Mouse (Mus musculus) E14TG2a.4 (cell line): ENCODE measurements around the gene Insl3.
A peak's percentile ranks its signal among the peaks of the same experiment; 100 is the strongest.

ENCODE experiments used
- H3K27me3 ChIP-seq: 2 replicates; pipeline ENCODE4 v1.6.1; 2014; ENCODE audit warnings: low read length, control low read depth; ENCODE audit not compliant: insufficient read depth
- H3K36me3 ChIP-seq: 2 replicates; pipeline ENCODE4 v1.6.1; 2014; ENCODE audit warnings: low read length, control low read depth; ENCODE audit not compliant: insufficient read depth
- H3K4me1 ChIP-seq: replicated peaks from 2 replicates; pipeline ENCODE4 v1.6.1; 2014; ENCODE audit warnings: low read depth, low read length, control low read depth
- H3K4me3 ChIP-seq: replicated peaks from 2 replicates; pipeline ENCODE4 v1.5.1; 2014; ENCODE audit warnings: mild to moderate bottlenecking, low read length
- H3K9me3 ChIP-seq: 2 replicates; pipeline ENCODE4 v1.6.1; 2014; ENCODE audit warnings: low read length, control low read depth
- CTCF ChIP-seq: conservative IDR thresholded peaks from 2 replicates; pipeline ENCODE4 v1.5.1; 2014; ENCODE audit warnings: low read length
- NANOG ChIP-seq: IDR thresholded peaks from 2 replicates; pipeline ENCODE4 v1.6.1; 2014; ENCODE audit warnings: borderline replicate concordance, low read length, mixed read lengths
- POU5F1 ChIP-seq: IDR thresholded peaks from 2 replicates; pipeline ENCODE4 v1.6.1; 2014; ENCODE audit warnings: low read length, borderline replicate concordance

The Insl3 gene

DNA sequence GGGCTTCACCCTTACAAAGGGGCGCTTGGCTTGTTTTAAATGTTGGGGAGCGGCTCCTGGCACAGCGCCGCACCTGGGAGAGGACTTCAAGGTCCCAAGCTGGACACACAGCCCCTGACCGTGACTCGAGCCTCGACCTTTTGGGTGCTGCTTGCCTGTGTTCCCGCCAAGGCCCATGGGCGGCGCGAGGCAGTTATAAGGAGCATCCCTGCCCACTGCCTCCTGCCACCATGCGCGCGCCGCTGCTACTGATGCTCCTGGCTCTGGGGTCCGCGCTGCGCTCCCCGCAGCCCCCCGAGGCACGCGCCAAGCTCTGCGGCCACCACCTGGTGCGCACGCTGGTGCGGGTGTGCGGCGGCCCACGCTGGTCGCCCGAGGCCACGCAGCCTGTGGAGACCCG lies at the start of gene Insl3:
TSS of gene Insl3 (plus strand) at position 187 of the 400 bp plus-strand sequence.
- peaks cover 87% of the 10 kb centered on the region for H3K4me1 ChIP-seq
- peaks cover 37% of the 10 kb centered on the region for H3K36me3 ChIP-seq
- H3K9me3 ChIP-seq, result no peaks in the 10 kb centered on the region
- H3K27me3 ChIP-seq, result peaks cover 74% of the 10 kb centered on the region
- TF ChIP-seq POU5F1 (no peak), NANOG (no peak), CTCF (no peak)
- H3K4me3 ChIP-seq, result peak within 1 kb of the TSS; percentile 70

DNA sequence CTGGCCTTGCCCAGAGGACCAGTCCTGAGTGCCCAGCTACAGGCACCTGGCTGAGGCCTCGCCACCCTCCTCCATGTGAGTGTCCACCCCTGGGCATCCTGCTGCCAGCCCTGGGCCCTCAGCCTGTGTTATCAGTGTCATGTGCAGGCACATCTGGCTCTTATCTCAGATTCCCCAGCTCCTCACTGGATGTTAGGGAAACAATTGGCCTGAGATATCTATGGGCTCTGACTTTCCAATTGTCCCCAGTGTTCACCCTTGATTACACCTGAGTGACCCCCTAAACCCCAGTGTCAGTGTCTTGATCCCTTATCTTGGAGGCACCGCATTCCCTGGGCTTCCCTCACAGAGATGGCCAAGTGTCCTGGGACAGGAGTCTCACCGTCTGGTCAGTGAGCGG lies 49.7 kb upstream of the Insl3 start:
- Histone ChIP-seq H3K9me3 (no peaks in the 10 kb centered on the region), H3K36me3 (peaks cover 13% of the 10 kb centered on the region), H3K4me1 (peaks cover 45% of the 10 kb centered on the region), H3K4me3 (no peak overlapping the region), H3K27me3 (peaks cover 23% of the 10 kb centered on the region)
- TF ChIP-seq NANOG, result no peak
- no peak for TF ChIP-seq POU5F1
- TF ChIP-seq CTCF, result no peak

DNA sequence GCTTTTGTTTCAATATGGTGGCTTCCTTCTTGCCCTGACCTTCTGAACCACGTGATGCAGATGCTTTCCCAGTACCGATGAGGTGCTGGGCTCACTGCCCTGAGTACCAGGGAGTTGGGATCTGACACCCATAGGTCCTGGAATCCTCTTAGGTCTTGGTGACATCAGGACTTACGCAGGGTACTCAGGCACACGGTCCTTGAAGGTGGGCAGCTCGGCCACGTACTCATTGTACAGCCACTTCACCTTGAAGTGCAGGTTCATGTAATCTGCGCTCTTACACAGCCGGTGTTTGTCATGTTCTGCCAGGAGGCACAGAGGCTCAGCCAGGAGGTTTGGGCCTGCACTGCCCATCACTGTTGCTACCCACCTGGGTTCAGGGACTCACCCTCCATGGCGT lies 43.5 kb upstream of the Insl3 start:
- H3K36me3 ChIP-seq, result peaks cover 54% of the 10 kb centered on the region
- no peaks in the 10 kb centered on the region for H3K27me3 ChIP-seq
- no peak overlapping the region for H3K4me3 ChIP-seq
- H3K9me3 ChIP-seq, result no peaks in the 10 kb centered on the region
- TF ChIP-seq POU5F1 (no peak), CTCF (no peak), NANOG (no peak)
- peaks cover 13% of the 10 kb centered on the region for H3K4me1 ChIP-seq

DNA sequence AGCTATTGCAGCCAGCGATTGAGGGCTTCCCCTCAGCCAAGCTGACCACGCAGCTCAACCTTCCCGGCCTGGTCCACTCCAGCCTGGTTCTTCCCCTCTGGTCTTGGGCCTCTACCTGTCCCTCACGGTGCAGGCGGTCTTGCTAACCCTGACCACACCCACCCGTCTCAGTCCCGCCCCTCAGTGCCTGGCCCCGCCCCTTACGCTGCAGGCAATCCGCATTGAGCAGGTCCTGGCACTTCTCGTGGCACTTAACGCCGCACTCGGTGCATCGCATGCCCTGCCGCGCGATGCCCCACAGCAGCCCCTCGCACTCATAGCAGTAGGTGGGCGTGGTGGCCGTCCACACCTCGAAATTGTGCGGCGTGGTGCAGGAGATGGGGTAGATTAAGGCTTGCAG lies 34.4 kb upstream of the Insl3 start:
- Histone ChIP-seq H3K36me3 (peaks cover 38% of the 10 kb centered on the region), H3K4me3 (peak overlapping the region; percentile 59), H3K4me1 (peaks cover 35% of the 10 kb centered on the region), H3K9me3 (no peaks in the 10 kb centered on the region), H3K27me3 (peaks cover 49% of the 10 kb centered on the region)
- TF ChIP-seq POU5F1 (no peak), NANOG (no peak), CTCF (no peak)

DNA sequence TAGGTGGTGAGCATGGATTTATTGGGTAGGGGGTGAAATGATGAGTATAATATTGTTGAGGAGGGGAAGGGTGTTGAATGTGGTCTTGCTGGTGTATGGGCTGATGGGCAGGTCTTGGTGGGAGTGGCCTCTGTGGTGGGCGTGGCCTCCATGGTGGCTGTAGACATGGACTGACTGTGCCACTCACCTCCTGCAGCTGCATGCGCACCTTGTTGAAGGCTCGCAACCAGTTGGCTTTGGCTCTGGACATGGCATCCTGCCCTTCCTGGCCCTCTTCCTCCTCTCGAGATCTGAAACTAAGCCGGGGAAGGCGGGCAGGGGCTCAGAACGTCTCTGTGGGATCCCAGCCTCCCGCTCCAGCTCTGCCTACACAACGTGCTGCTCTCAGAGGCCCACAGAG lies 31.2 kb upstream of the Insl3 start:
- H3K27me3 ChIP-seq, result peaks cover 56% of the 10 kb centered on the region
- H3K4me3 ChIP-seq, result peak overlapping the region; percentile 46
- TF ChIP-seq POU5F1 (no peak), CTCF (no peak), NANOG (no peak)
- no peaks in the 10 kb centered on the region for H3K9me3 ChIP-seq
- H3K4me1 ChIP-seq, result peaks cover 51% of the 10 kb centered on the region
- H3K36me3 ChIP-seq, result peaks cover 36% of the 10 kb centered on the region

DNA sequence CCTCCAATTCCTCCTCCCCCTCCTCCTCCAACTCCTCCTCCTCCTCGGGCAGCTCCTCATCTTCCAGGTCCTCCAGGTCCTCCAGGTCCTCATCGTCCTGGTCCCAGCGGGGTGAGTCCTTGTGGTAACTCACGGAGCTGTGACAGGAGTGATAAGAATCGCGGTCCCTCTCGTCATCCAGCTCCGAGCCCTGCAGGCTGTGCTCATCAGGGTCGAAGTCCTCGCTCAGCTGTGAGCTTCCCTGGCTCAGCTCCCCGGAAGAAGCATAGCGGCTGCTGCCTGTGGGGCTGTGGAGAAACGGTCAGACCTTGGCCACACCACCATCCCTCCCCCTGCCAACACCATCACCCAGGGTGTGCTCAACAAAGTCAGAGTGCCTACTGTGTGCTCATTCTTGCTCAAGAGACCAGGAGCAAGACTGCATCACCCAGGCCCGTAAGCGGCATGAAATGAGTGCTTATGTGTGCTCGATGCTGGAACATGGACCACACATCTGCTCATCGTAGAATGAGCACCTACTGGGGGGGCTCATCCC lies 30.4 kb upstream of the Insl3 start:
- H3K4me3 ChIP-seq, result peak overlapping the region; percentile 46
- H3K4me1 ChIP-seq, result peaks cover 57% of the 10 kb centered on the region
- peaks cover 38% of the 10 kb centered on the region for H3K36me3 ChIP-seq
- H3K9me3 ChIP-seq, result no peaks in the 10 kb centered on the region
- no peak for TF ChIP-seq CTCF
- TF ChIP-seq NANOG, result no peak
- no peak for TF ChIP-seq POU5F1
- H3K27me3 ChIP-seq, result peaks cover 49% of the 10 kb centered on the region

DNA sequence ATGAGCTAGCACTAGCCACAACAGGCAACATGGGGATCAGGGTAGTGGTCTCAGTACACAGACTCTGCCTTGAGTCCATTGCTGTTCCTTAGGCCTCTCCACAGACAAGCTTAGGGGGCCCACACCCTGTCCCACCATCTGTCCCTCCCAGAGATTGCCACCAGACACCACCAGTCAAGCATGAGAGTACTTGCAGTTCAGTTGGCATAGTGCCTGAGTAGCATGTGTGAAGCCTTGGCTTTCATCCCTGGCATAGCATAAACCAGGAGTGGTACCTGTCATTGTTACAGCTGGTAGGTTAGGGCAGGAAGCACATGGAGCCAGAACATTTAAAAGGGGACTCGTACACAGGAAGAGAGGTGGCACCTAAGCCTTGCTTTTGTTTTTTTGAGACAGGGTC lies 29.3 kb upstream of the Insl3 start:
- Histone ChIP-seq H3K36me3 (peaks cover 44% of the 10 kb centered on the region), H3K27me3 (peaks cover 40% of the 10 kb centered on the region), H3K4me1 (peaks cover 58% of the 10 kb centered on the region), H3K9me3 (no peaks in the 10 kb centered on the region), H3K4me3 (no peak overlapping the region)
- TF ChIP-seq POU5F1, result no peak
- no peak for TF ChIP-seq CTCF
- no peak for TF ChIP-seq NANOG

DNA sequence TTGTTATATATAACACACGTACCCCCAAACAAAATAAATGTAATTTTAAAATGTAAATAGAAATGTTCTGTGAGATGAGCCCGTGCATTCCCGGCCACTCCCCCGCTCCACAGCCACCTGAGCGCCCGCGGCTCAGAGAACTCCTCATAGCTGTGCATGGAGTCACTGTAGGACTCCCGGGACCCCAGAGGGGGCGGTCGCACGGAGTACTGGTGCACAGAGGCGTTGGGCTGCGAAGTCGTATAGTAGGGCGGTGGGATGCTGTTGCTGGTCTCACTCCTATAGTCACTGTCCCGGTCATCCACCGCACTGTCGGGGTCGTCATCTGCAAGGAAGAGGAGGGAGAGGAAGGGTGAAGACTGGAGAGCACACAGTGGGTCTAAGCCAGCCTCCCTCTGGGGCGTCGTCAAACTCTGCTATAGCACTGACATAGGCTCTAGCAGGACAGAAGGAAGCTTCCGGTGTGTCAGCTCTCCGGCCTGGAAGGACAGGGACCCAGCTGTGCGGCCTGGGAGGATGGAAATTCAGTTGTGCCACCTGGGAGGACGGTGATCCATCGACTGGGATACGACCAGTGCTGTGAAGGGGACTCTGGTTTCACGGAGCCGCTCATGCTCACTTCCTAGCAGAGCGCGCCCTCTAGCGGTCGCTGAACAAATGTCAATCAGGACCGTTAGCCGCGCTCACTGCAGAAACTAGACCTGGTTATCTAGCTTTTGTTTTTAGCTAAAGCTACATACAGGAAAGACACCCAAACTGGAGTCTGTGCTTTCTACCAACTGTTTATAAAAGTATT lies 28.5 kb upstream of the Insl3 start:
- Histone ChIP-seq H3K9me3 (no peaks in the 10 kb centered on the region), H3K36me3 (peaks cover 44% of the 10 kb centered on the region), H3K4me3 (peak overlapping the region; percentile 59), H3K4me1 (peaks cover 57% of the 10 kb centered on the region), H3K27me3 (peaks cover 32% of the 10 kb centered on the region)
- TF ChIP-seq CTCF (peak; percentile 80), NANOG (no peak)

DNA sequence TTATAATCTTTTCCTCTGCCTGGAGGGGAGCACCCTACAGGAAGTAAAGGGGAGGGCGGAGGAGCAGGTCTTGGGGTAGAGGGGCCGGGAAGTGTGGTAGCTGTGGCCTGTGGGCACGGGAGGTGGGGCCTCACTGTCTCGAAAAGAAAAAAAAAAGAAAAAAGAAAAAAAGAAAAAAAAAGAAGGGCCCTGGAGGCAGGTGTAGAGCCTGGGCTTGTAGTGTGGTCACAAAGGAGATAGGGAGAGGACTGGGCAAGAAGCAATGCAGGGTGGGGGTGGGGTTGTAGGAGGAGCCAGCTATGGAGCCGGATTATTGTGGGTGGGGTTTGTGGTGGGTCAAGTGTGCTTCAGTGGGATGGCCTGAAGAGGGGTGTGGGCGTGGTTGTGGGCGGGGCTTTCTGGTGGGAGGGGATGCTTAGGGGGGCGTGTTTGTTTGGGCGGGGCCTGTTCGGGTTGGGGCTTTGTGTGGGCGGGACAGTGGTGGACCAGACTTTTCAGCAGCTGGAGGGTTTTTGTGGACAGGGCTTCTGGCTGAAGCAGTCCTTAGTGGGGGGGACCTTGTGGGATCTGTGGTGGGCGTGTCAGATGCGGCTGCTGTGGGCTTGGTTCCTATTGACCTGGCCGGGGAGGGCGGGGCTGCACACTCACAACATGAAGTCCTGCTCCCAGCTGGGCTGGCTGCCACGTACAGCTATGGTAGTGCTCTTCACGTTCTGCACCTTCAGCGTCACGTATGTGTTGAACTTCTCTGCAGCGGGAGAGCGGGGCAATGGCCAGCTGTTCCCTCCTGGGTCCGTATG lies 23.5 kb upstream of the Insl3 start:
- H3K4me1 ChIP-seq, result peaks cover 83% of the 10 kb centered on the region
- H3K36me3 ChIP-seq, result peaks cover 32% of the 10 kb centered on the region
- TF ChIP-seq CTCF (no peak), NANOG (no peak), POU5F1 (no peak)
- peak overlapping the region; percentile 72 for H3K4me3 ChIP-seq
- H3K27me3 ChIP-seq, result peaks cover 1% of the 10 kb centered on the region; the same call in 1 of the 2 replicates
- H3K9me3 ChIP-seq, result no peaks in the 10 kb centered on the region
